Mouse (Mus musculus) lung, postnatal 0 days (tissue): ENCODE measurements around the gene Ano3.

Source experiments
- CTCF ChIP-seq: IDR thresholded peaks from 2 replicates; pipeline ENCODE4 v1.5.1; 2016; ENCODE audit warnings: antibody characterized with exemption, mild to moderate bottlenecking
- EP300 ChIP-seq: IDR thresholded peaks from 2 replicates; pipeline ENCODE4 v1.6.1; 2016; ENCODE audit warnings: antibody characterized with exemption, mild to moderate bottlenecking, control low read depth

GRCm38 (mm10) chr2:110663329-110663728, 287.4 kb downstream of the Ano3 start:
- TF ChIP-seq CTCF (peak; percentile 61), EP300 (no peak)
